Mouse (Mus musculus) lung, embryonic 16.5 days (tissue): ENCODE results near the gene Kcnk1. TPM values are rescaled to one million over a fixed set of nuclear protein-coding genes. Genes with fewer than 3 reads are reported as not detected.

Source experiments
- ATAC-seq: fragments of 200-750 bp; cut with Nextera tagmentation; 2 replicates; pipeline ENCODE4 v1.8.0; 2017; ENCODE audit warnings: low read depth, mild to moderate bottlenecking, moderate library complexity
- H3K27ac ChIP-seq: fragments of 300-500 bp; sonication (generic); 2 replicates; pipeline ENCODE4 v1.5.1; 2014; ENCODE audit warnings: mild to moderate bottlenecking, control low read depth, low read length
- H3K27me3 ChIP-seq: fragments of 300-500 bp; sonication (generic); 2 replicates; pipeline ENCODE4 v1.6.1; 2014; ENCODE audit warnings: low read depth, low read length, mixed read lengths; ENCODE audit not compliant: control insufficient read depth, insufficient read depth
- H3K36me3 ChIP-seq: fragments of 300-500 bp; sonication (generic); 2 replicates; pipeline ENCODE4 v1.6.1; 2014; ENCODE audit warnings: low read length; ENCODE audit not compliant: control insufficient read depth, insufficient read depth
- H3K4me1 ChIP-seq: fragments of 300-500 bp; sonication (generic); replicated peaks from 2 replicates; pipeline ENCODE4 v1.6.1; 2014; ENCODE audit warnings: low read length, mixed read lengths; ENCODE audit not compliant: control insufficient read depth, insufficient read depth
- H3K4me2 ChIP-seq: fragments of 300-500 bp; sonication (generic); 2 replicates; pipeline ENCODE4 v1.6.1; 2014; ENCODE audit warnings: low read depth, low read length, control low read depth
- H3K4me3 ChIP-seq: fragments of 300-500 bp; sonication (generic); 2 replicates; pipeline ENCODE4 v1.5.1; 2014; ENCODE audit warnings: mild to moderate bottlenecking, low read length, control low read depth
- H3K9ac ChIP-seq: fragments of 300-500 bp; sonication (generic); 2 replicates; pipeline ENCODE4 v1.6.1; 2014; ENCODE audit warnings: low read length, control low read depth
- H3K9me3 ChIP-seq: fragments of 300-500 bp; sonication (generic); 2 replicates; pipeline ENCODE4 v1.6.1; 2016; ENCODE audit warnings: low read length; ENCODE audit not compliant: control insufficient read depth
- WGBS: fragments of 180-500 bp; shearing (Covaris S2); extraction: QIAGEN DNeasy Blood & Tissue Kit; methylation state at CpG from one replicate; pipeline ENCODE4 v1.1.7; 2014; 5-methylcytosine and 5-hydroxymethylcytosine counted together
- polyA plus RNA-seq: library from polyadenylated mRNA; unstranded; fragments of >200 nt; fragmentation: Nextera tagmentation; extraction: Ambion mirVana; gene quantifications from 2 replicates; pipeline ENCODE4 v1.2.1, GENCODE M21; 2015

Kcnk1 gene
- polyA plus RNA-seq, 1 experiment from 2014 or later: 55.9 TPM

DNA sequence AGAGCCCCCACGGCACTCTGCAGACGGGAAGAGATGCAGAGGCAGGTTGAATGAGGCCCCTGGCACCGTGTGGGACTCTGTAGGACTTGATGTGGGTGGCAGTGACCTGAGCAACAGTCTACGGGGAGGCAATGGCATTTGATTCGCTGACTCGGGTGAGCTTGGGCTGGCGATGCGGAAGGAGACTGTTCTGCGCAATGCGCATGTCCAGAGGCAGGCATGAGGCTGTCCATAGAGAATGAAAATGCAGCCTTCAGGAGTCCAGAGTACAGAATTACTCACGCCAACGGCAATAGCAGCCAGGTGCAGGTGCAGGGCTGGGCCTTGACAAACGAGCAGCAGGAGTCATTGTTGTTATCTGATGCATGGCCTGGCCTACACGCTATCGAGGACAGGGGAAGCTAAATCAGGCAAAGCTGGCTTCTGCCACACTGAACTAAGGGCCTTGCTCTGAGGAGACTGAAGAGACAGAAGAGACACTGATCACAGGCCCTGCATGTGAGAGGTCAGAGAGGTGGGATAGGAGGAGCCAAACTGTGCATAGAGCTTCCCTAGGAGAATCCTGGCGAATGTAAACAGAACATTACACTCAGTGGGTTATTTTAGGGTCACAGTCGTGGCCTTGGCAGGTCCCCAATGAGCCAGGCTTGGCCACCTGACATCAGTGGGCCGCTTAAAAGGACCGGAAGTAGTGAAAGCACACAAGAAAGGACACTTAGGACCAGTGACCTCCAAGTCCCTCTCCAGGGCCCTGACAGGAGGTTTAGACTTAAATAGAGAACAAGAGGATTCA is 12.8 kb downstream of the Kcnk1 start:
- Histone ChIP-seq H3K36me3 (no peaks in the 10 kb centered on the region), H3K4me2 (no peak overlapping the region), H3K9ac (no peak overlapping the region), H3K9me3 (no peaks in the 10 kb centered on the region), H3K27me3 (no peaks in the 10 kb centered on the region), H3K27ac (no peak overlapping the region), H3K4me1 (no peaks in the 10 kb centered on the region), H3K4me3 (no peak overlapping the region)
- 65% methylated on average over 19 of the region's 19 CpGs for WGBS
- ATAC-seq: no peak

DNA sequence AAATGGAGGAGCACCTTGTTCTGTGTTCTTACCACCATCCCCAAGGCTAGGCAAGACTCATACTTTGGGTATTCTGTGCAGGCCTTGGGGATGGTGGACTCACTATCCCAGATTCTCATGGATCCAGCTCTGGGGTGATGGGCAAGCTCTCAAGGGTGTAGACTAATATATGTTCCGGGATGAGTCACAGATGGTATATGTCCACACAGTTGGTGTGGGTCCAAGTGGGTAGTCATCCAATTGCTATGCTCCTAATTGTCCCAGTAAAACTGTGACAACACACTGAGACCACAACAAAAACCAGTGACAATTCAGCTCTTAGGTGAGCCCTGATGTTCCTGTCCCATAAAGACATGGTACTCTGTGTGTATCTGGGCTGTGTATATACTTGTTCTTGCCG is 14.0 kb downstream of the Kcnk1 start:
- Histone ChIP-seq H3K9me3 (no peaks in the 10 kb centered on the region), H3K36me3 (no peaks in the 10 kb centered on the region), H3K27ac (no peak overlapping the region), H3K4me1 (no peaks in the 10 kb centered on the region), H3K9ac (no peak overlapping the region), H3K27me3 (no peaks in the 10 kb centered on the region), H3K4me2 (no peak overlapping the region), H3K4me3 (no peak overlapping the region)
- WGBS: 84% methylated on average over 2 of the region's 2 CpGs
- ATAC-seq: no peak

DNA sequence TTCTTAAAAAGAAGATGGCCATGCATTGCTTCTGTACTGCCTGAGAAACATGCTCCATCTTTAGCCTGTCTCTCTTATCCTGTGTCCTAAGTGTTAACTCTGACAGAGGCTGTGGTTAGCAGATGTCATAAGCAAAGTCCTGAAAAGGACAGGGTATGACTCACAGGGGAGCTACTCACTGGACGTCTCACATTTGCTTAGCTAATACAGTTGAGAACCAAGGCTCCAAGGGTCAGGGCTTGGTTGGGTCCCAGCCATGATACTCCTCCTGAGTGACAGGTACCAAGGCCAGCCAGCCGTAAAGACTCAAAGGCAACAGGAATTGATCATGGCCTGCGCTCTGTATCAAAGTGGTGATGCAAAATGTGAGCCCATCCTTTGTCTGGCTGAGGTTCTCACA is 15.9 kb downstream of the Kcnk1 start:
- H3K9ac ChIP-seq: no peak overlapping the region
- H3K4me1 ChIP-seq: no peaks in the 10 kb centered on the region
- H3K27me3 ChIP-seq: no peaks in the 10 kb centered on the region
- H3K36me3 ChIP-seq: no peaks in the 10 kb centered on the region
- no peak overlapping the region for H3K4me3 ChIP-seq
- H3K4me2 ChIP-seq: no peak overlapping the region
- ATAC-seq: no peak
- WGBS: 68% methylated on average over 3 of the region's 3 CpGs
- no peak overlapping the region for H3K27ac ChIP-seq
- H3K9me3 ChIP-seq: no peaks in the 10 kb centered on the region

DNA sequence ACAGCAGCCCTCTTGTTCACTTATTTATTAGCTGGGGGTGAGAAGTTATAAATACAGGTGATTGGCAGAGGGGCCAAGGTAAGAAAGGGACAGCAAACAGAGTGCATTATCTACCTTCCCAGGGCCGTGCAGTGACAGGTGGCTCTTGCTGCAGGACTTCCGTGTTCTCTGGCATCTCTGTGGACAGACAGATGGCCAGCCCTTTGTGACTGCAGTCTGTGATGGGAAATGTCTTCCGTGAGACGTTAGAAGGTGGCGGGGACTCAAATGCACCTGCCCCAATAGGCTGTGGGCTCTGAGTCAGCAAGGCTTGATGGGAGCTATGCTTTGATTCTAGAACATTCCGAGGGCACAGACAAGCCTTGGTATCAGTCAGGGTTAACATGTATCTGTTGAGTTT is 17.4 kb downstream of the Kcnk1 start:
- no peak for ATAC-seq
- no peak overlapping the region for H3K9ac ChIP-seq
- no peaks in the 10 kb centered on the region for H3K4me1 ChIP-seq
- no peaks in the 10 kb centered on the region for H3K9me3 ChIP-seq
- H3K27me3 ChIP-seq: no peaks in the 10 kb centered on the region
- H3K4me2 ChIP-seq: no peak overlapping the region
- H3K36me3 ChIP-seq: no peaks in the 10 kb centered on the region
- no peak overlapping the region for H3K27ac ChIP-seq
- 76% methylated on average over 6 of the region's 6 CpGs for WGBS
- no peak overlapping the region for H3K4me3 ChIP-seq

DNA sequence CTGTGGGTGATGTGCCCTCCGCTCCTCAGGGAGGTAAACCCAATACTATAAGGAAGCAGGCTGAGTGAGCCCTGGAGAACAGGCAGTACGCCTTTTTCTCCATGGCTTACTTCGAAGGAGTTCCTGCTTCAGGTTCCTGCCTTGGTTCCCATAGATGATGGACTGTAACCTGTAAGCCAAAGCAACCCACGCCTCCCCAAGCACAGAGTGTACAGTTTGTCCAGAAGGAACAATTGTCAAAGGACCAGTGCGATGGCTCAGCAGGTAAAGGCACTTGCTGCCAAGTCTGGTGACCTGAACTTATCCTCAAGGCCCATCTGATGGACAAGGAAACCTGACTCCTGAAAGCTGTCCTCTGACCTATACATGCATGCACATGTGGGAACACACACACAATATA is 18.7 kb downstream of the Kcnk1 start:
- Histone ChIP-seq H3K36me3 (no peaks in the 10 kb centered on the region), H3K27ac (no peak overlapping the region), H3K4me1 (no peaks in the 10 kb centered on the region), H3K4me2 (no peak overlapping the region), H3K4me3 (no peak overlapping the region), H3K9me3 (no peaks in the 10 kb centered on the region), H3K27me3 (no peaks in the 10 kb centered on the region), H3K9ac (no peak overlapping the region)
- 84% methylated on average over 5 of the region's 5 CpGs for whole genome bisulfite sequencing
- ATAC-seq: no peak

DNA sequence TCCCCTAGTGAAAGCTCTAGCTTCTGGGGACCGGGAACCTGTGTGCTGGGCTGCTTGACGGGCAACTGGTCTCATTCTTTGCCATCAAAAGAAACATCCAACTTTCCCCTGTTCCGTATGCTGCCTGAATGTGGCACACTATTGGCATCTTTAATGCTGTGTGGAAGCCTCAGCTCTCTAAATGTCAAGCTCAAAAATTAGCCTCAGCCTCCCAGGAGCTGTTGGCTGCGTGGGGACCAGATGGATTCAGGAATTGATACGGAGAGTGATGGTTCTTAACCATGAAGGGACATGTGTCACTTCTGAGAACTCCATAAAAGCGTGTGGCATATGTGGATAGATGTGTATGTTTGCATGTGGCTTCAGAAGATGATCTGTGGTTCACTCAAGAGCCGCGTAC is 27.0 kb downstream of the Kcnk1 start:
- Histone ChIP-seq H3K9me3 (no peaks in the 10 kb centered on the region), H3K4me3 (no peak overlapping the region), H3K27ac (no peak overlapping the region), H3K4me2 (no peak overlapping the region), H3K4me1 (peaks cover 6% of the 10 kb centered on the region; the same call in 1 of the 2 replicates), H3K27me3 (no peaks in the 10 kb centered on the region), H3K36me3 (no peaks in the 10 kb centered on the region), H3K9ac (no peak overlapping the region)
- no peak for ATAC-seq
- WGBS: 88% methylated on average over 8 of the region's 8 CpGs

DNA sequence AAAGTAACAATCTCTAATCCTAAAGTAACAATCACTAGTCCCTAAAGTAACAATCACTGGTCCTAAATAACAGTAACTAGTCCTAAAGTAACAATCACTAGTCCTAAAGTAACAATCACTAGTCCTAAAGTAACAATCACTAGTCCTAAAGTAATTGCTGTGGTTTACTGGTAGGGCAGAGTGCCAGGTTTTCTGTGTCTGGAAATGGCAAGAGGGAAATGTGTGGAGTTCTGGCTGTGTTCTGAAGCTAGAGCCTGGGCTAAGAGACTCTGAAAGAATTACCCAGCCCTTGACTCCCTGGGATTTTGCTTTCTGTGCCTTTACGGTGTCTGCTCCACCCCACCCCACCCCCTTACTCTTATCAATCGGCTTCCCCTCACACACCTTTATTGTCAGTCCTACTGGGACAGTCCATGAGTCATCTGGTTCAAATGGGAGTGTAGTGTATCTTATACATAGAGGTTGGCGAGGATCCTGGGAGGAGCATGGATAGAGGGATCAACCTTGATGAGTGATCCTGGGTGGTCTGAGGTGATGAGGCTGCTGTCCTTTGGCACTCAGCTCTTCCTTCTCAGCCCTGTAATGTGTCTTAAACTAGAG is 28.8 kb downstream of the Kcnk1 start:
- H3K27me3 ChIP-seq: no peaks in the 10 kb centered on the region
- H3K9ac ChIP-seq: no peak overlapping the region
- H3K27ac ChIP-seq: no peak overlapping the region
- 43% methylated on average over 3 of the region's 3 CpGs for WGBS
- H3K36me3 ChIP-seq: no peaks in the 10 kb centered on the region
- H3K4me3 ChIP-seq: no peak overlapping the region
- no peaks in the 10 kb centered on the region for H3K9me3 ChIP-seq
- ATAC-seq: no peak
- H3K4me2 ChIP-seq: no peak overlapping the region
- peaks cover 6% of the 10 kb centered on the region; the same call in 1 of the 2 replicates for H3K4me1 ChIP-seq

DNA sequence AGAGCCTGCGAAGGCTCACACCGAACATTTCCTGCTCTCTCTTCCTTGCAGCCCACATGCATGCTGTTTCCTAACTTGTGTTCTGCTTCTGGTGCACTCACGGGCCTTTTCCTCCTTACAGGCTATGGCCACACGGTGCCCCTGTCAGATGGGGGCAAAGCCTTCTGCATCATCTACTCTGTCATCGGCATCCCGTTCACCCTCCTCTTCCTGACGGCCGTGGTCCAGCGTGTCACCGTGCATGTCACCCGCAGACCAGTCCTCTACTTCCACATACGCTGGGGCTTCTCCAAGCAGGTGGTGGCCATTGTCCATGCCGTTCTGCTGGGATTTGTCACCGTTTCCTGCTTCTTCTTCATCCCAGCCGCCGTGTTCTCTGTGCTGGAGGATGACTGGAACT is 29.9 kb downstream of the Kcnk1 start:
- Histone ChIP-seq H3K27me3 (no peaks in the 10 kb centered on the region), H3K9me3 (no peaks in the 10 kb centered on the region), H3K4me3 (no peak overlapping the region), H3K27ac (no peak overlapping the region), H3K36me3 (no peaks in the 10 kb centered on the region), H3K4me1 (peaks cover 6% of the 10 kb centered on the region; the same call in 1 of the 2 replicates), H3K4me2 (no peak overlapping the region), H3K9ac (no peak overlapping the region)
- 87% methylated on average over 16 of the region's 16 CpGs for WGBS
- no peak for ATAC-seq

DNA sequence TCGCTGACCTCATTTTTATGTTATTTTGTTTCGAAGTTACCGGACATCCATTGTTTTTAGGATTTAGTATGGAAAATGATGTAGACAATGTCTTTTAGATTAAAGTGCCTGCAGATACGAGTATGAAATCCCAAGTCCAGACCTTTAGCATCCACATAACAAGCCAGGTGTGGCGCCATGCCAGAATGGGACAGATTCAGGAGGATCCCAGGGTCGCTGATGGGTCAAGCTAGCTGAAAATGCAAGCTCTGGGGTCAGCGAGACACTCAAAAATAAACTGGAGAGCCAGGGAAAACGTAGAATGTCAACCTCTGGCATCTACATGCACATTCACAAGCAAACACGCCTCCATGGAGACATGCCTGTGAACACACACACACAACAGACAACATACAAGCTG is 31.2 kb downstream of the Kcnk1 start:
- WGBS: 75% methylated on average over 9 of the region's 9 CpGs
- Histone ChIP-seq H3K27me3 (no peaks in the 10 kb centered on the region), H3K27ac (peak overlapping the region; percentile 89), H3K9ac (no peak overlapping the region), H3K4me1 (peaks cover 6% of the 10 kb centered on the region; the same call in 1 of the 2 replicates), H3K9me3 (no peaks in the 10 kb centered on the region), H3K36me3 (no peaks in the 10 kb centered on the region), H3K4me3 (no peak overlapping the region), H3K4me2 (no peak overlapping the region; the same call in 1 of the 2 replicates)
- 0 out of 2 replicates have a peak, but pooled peaks have one; percentile 4 for ATAC-seq
